Mouse (Mus musculus) lung, embryonic 14.5 days (tissue): ENCODE measurements around the gene Ang. TPM values are rescaled to one million over a fixed set of nuclear protein-coding genes. Genes with fewer than 3 reads are reported as not detected.

Experiments
- ATAC-seq: fragments of 200-750 bp; cut with Nextera tagmentation; 2 replicates; pipeline ENCODE4 v1.8.0; 2017; ENCODE audit warnings: mild to moderate bottlenecking, moderate TSS enrichment, moderate library complexity; ENCODE audit not compliant: insufficient read depth
- DNase-seq: peaks from one replicate; pipeline ENCODE4 v3.0.0-alpha.2; 2015
- H3K27ac ChIP-seq: fragments of 300-500 bp; sonication (generic); 2 replicates; pipeline ENCODE4 v1.5.1; 2014; ENCODE audit warnings: low read depth, mild to moderate bottlenecking, moderate library complexity
- H3K27me3 ChIP-seq: fragments of 300-500 bp; sonication (generic); 2 replicates; pipeline ENCODE4 v1.6.1; 2014; ENCODE audit warnings: low read length, control low read depth; ENCODE audit not compliant: insufficient read depth
- H3K36me3 ChIP-seq: fragments of 300-500 bp; sonication (generic); 2 replicates; pipeline ENCODE4 v1.6.1; 2014; ENCODE audit warnings: control low read depth; ENCODE audit not compliant: insufficient read depth
- H3K4me1 ChIP-seq: fragments of 300-500 bp; sonication (generic); 2 replicates; pipeline ENCODE4 v1.6.1; 2014; ENCODE audit warnings: antibody characterized with exemption, control low read depth; ENCODE audit not compliant: insufficient read depth
- H3K4me2 ChIP-seq: fragments of 300-500 bp; sonication (generic); 2 replicates; pipeline ENCODE4 v1.6.1; 2014; ENCODE audit warnings: mild to moderate bottlenecking
- H3K4me3 ChIP-seq: fragments of 300-500 bp; sonication (generic); 2 replicates; pipeline ENCODE4 v1.5.1; 2014; ENCODE audit warnings: low read depth, low read length
- H3K9ac ChIP-seq: fragments of 300-500 bp; sonication (generic); 2 replicates; pipeline ENCODE4 v1.6.1; 2014
- H3K9me3 ChIP-seq: fragments of 300-500 bp; sonication (generic); 2 replicates; pipeline ENCODE4 v1.6.1; 2016; ENCODE audit warnings: low read depth, low read length, control low read depth
- CTCF ChIP-seq: IDR thresholded peaks from 2 replicates; pipeline ENCODE4 v1.5.1; 2016; ENCODE audit warnings: antibody characterized with exemption, low read depth
- WGBS: fragments of 180-500 bp; shearing (Covaris S2); extraction: QIAGEN DNeasy Blood & Tissue Kit; methylation state at CpG from one replicate; pipeline ENCODE4 v1.1.7; 2014; 5-methylcytosine and 5-hydroxymethylcytosine counted together
- polyA plus RNA-seq: library from polyadenylated mRNA; unstranded; fragments of >200 nt; fragmentation: Nextera tagmentation; extraction: Ambion mirVana; gene quantifications from 2 replicates; pipeline ENCODE4 v1.2.1, GENCODE M21; 2014

The Ang gene
- polyA plus RNA-seq, 1 experiment from 2014 or later: 5.6 TPM

- TF ChIP-seq CTCF: no peak
- H3K9ac ChIP-seq: no peak overlapping the region
- no peak for DNase-seq
- no peaks in the 10 kb centered on the region for H3K27me3 ChIP-seq
- no peak overlapping the region for H3K4me3 ChIP-seq
- H3K4me1 ChIP-seq: no peaks in the 10 kb centered on the region
- WGBS: 75% methylated on average over 3 of the region's 3 CpGs
- no peak overlapping the region for H3K27ac ChIP-seq
- no peaks in the 10 kb centered on the region for H3K9me3 ChIP-seq
- no peak overlapping the region for H3K4me2 ChIP-seq
- no peak for ATAC-seq
- no peaks in the 10 kb centered on the region for H3K36me3 ChIP-seq
Measured at GRCm38 (mm10) chr14:51142568-51142967, 51.6 kb downstream of the Ang start.

GRCm38 (mm10) chr14:51143287-51143686, 52.3 kb downstream of the Ang start:
- TF ChIP-seq CTCF: no peak
- Histone ChIP-seq H3K4me3 (no peak overlapping the region), H3K27ac (no peak overlapping the region), H3K36me3 (no peaks in the 10 kb centered on the region), H3K27me3 (no peaks in the 10 kb centered on the region), H3K9ac (no peak overlapping the region), H3K4me2 (no peak overlapping the region), H3K9me3 (no peaks in the 10 kb centered on the region), H3K4me1 (no peaks in the 10 kb centered on the region)
- ATAC-seq (no peak), DNase-seq (no peak)
- WGBS: 45% methylated on average over 4 of the region's 4 CpGs

- 70% methylated on average over 2 of the region's 2 CpGs for WGBS
- ATAC-seq (no peak), DNase-seq (no peak)
- H3K4me1 ChIP-seq: no peaks in the 10 kb centered on the region
- no peak overlapping the region for H3K9ac ChIP-seq
- H3K4me2 ChIP-seq: no peak overlapping the region
- no peaks in the 10 kb centered on the region for H3K27me3 ChIP-seq
- TF ChIP-seq CTCF: no peak
- H3K9me3 ChIP-seq: no peaks in the 10 kb centered on the region
- no peaks in the 10 kb centered on the region for H3K36me3 ChIP-seq
- no peak overlapping the region for H3K4me3 ChIP-seq
- no peak overlapping the region for H3K27ac ChIP-seq
Measured at GRCm38 (mm10) chr14:51143937-51144336, 53.0 kb downstream of the Ang start.

- H3K4me2 ChIP-seq: no peak overlapping the region
Measured at GRCm38 (mm10) chr14:51144451-51144850, 53.5 kb downstream of the Ang start.

GRCm38 (mm10) chr14:51145521-51145920, 54.6 kb downstream of the Ang start:
- TF ChIP-seq CTCF: no peak
- no peaks in the 10 kb centered on the region for H3K27me3 ChIP-seq
- no peaks in the 10 kb centered on the region for H3K4me1 ChIP-seq
- no peaks in the 10 kb centered on the region for H3K36me3 ChIP-seq
- 75% methylated on average over 6 of the region's 6 CpGs for WGBS
- no peaks in the 10 kb centered on the region for H3K9me3 ChIP-seq
- no peak overlapping the region for H3K4me3 ChIP-seq
- ATAC-seq: no peak
- no peak overlapping the region for H3K27ac ChIP-seq
- no peak overlapping the region for H3K4me2 ChIP-seq
- DNase-seq: no peak
- no peak overlapping the region for H3K9ac ChIP-seq

More at GRCm38 (mm10) chr14:51144451-51144850, 53.5 kb downstream of the Ang start:
- Histone ChIP-seq H3K9ac (no peak overlapping the region), H3K27me3 (no peaks in the 10 kb centered on the region), H3K4me1 (no peaks in the 10 kb centered on the region), H3K4me3 (no peak overlapping the region), H3K9me3 (no peaks in the 10 kb centered on the region), H3K36me3 (no peaks in the 10 kb centered on the region), H3K27ac (no peak overlapping the region)
- ATAC-seq (no peak), DNase-seq (no peak)
- TF ChIP-seq CTCF: no peak
- 95% methylated on average over 4 of the region's 4 CpGs for whole genome bisulfite sequencing

- H3K4me1 ChIP-seq: no peaks in the 10 kb centered on the region
- H3K9me3 ChIP-seq: no peaks in the 10 kb centered on the region
- no peak within 1 kb of the TSS for H3K4me3 ChIP-seq
- no peak within 1 kb of the TSS for H3K9ac ChIP-seq
- WGBS: 63% methylated on average over 2 of the region's 2 CpGs
- no peak within 1 kb of the TSS for H3K4me2 ChIP-seq
- no peaks in the 10 kb centered on the region for H3K36me3 ChIP-seq
- no peak for TF ChIP-seq CTCF
- DNase-seq (no peak), ATAC-seq (no peak)
- H3K27ac ChIP-seq: no peak within 1 kb of the TSS
- no peaks in the 10 kb centered on the region for H3K27me3 ChIP-seq
Measured at GRCm38 (mm10) chr14:51146685-51147084, 55.7 kb downstream of the Ang start, which contains the start of gene Rnase1. Gene Rnase1, minus strand, starts transcription at chr14:51146785.

- H3K9ac ChIP-seq: no peak overlapping the region
- DNase-seq (no peak), ATAC-seq (no peak)
- no peak overlapping the region for H3K4me3 ChIP-seq
- no peak overlapping the region for H3K4me2 ChIP-seq
- H3K27ac ChIP-seq: no peak overlapping the region
- 51% methylated on average over 3 of the region's 3 CpGs for WGBS
- H3K27me3 ChIP-seq: no peaks in the 10 kb centered on the region
- no peak for TF ChIP-seq CTCF
- H3K9me3 ChIP-seq: no peaks in the 10 kb centered on the region
- no peaks in the 10 kb centered on the region for H3K36me3 ChIP-seq
- H3K4me1 ChIP-seq: no peaks in the 10 kb centered on the region
Measured at GRCm38 (mm10) chr14:51148006-51148405, 57.1 kb downstream of the Ang start.

- 40% methylated on average over 5 of the region's 5 CpGs for WGBS
Measured at GRCm38 (mm10) chr14:51149164-51149563, 58.2 kb downstream of the Ang start.

More at GRCm38 (mm10) chr14:51149164-51149563, 58.2 kb downstream of the Ang start:
- Histone ChIP-seq H3K9ac (no peak overlapping the region), H3K4me2 (no peak overlapping the region), H3K36me3 (no peaks in the 10 kb centered on the region), H3K4me3 (no peak overlapping the region), H3K27me3 (no peaks in the 10 kb centered on the region), H3K27ac (no peak overlapping the region), H3K4me1 (no peaks in the 10 kb centered on the region), H3K9me3 (no peaks in the 10 kb centered on the region)
- DNase-seq (no peak), ATAC-seq (no peak)
- no peak for TF ChIP-seq CTCF
